Mouse (Mus musculus) CH12.LX (cell line): ENCODE measurements around the gene P2rx1. TPM values are rescaled to one million over a fixed set of nuclear protein-coding genes. Genes with fewer than 3 reads are reported as not detected.

ENCODE experiments used
- DNase-seq: peaks from one replicate; pipeline ENCODE4 v3.0.0-alpha.2; 2013; ENCODE audit errors: extremely low read depth
- H3K27ac ChIP-seq: 2 replicates; pipeline ENCODE4 v1.5.1; 2012; ENCODE audit warnings: low read depth, mild to moderate bottlenecking, control low read depth, moderate library complexity; ENCODE audit not compliant: insufficient read depth
- H3K27me3 ChIP-seq: replicated peaks from 2 replicates; pipeline ENCODE3; 2012; ENCODE audit warnings: inconsistent platforms
- H3K36me3 ChIP-seq, 2 experiments: replicated peaks in 1 of 2; 2 replicates each; pipeline versions ENCODE3 to v1.6.1; 2012; ENCODE audit warnings: inconsistent platforms in 1 of 2, low read length in 1 of 2, mild to moderate bottlenecking in 1 of 2, mixed read lengths in 1 of 2, moderate library complexity in 1 of 2; ENCODE audit not compliant: control insufficient read depth in 1 of 2, insufficient read depth in 1 of 2
- H3K4me1 ChIP-seq, 2 experiments: 2 replicates each; pipeline ENCODE4 v1.6.1; 2012; ENCODE audit warnings: inconsistent platforms in 1 of 2, moderate library complexity in 1 of 2; ENCODE audit not compliant: insufficient read depth in 2 of 2, control insufficient read depth in 1 of 2
- H3K4me2 ChIP-seq: 2 replicates; pipeline ENCODE4 v1.6.1; 2012; ENCODE audit warnings: low read depth, mild to moderate bottlenecking, control low read depth; ENCODE audit not compliant: poor library complexity, insufficient read depth, severe bottlenecking
- H3K4me3 ChIP-seq, 3 experiments: fragments of 150-350 bp in 1 of 3; sonication (generic) in 1 of 3; replicated peaks in 1 of 3; 2 replicates each; pipeline versions ENCODE3 to v1.5.1; 2011 to 2012; ENCODE audit warnings: low read depth in 2 of 3, low read length in 2 of 3, mild to moderate bottlenecking in 2 of 3, moderate library complexity in 2 of 3, control low read depth in 1 of 3, improper control_type of control experiment in 1 of 3, inconsistent platforms in 1 of 3, mixed read lengths in 1 of 3; ENCODE audit not compliant: poor library complexity in 1 of 3
- H3K79me2 ChIP-seq: replicated peaks from 2 replicates; pipeline ENCODE4 v1.6.1; 2012; ENCODE audit warnings: mild to moderate bottlenecking, moderate library complexity; ENCODE audit not compliant: control insufficient read depth, poor library complexity, insufficient read depth, severe bottlenecking; ENCODE audit errors: extremely low read depth
- H3K9ac ChIP-seq: 2 replicates; pipeline ENCODE4 v1.6.1; 2012; ENCODE audit warnings: low read depth, mild to moderate bottlenecking, control low read depth, moderate library complexity; ENCODE audit not compliant: insufficient read depth
- H3K9me3 ChIP-seq: replicated peaks from 2 replicates; pipeline ENCODE3; 2012; ENCODE audit warnings: low read length, inconsistent platforms, mixed read lengths
- ETS1 ChIP-seq: conservative IDR thresholded peaks from 2 replicates; pipeline ENCODE4 v1.6.1; 2012; ENCODE audit warnings: low read depth, mild to moderate bottlenecking, inconsistent platforms, low read length, improper control_type of control experiment, moderate library complexity
- KAT2A ChIP-seq: IDR thresholded peaks from 2 replicates; pipeline ENCODE4 v1.6.1; 2012; ENCODE audit warnings: low read length, improper control_type of control experiment, inconsistent platforms; ENCODE audit not compliant: insufficient replicate concordance
- MAZ ChIP-seq: IDR thresholded peaks from 2 replicates; pipeline ENCODE4 v1.6.1; 2012; ENCODE audit warnings: low read depth, mild to moderate bottlenecking, inconsistent platforms, low read length, improper control_type of control experiment, moderate library complexity
- MYC ChIP-seq: IDR thresholded peaks from 2 replicates; pipeline ENCODE4 v1.6.1; 2011; ENCODE audit warnings: low read depth, mild to moderate bottlenecking, improper control_type of control experiment, low read length
- POLR2AphosphoS2 ChIP-seq: IDR thresholded peaks from 2 replicates; pipeline ENCODE4 v1.6.1; 2011; ENCODE audit warnings: low read depth, low read length, improper control_type of control experiment
- USF1 ChIP-seq: IDR thresholded peaks from 2 replicates; pipeline ENCODE4 v1.6.1; 2014; ENCODE audit warnings: low read depth, mild to moderate bottlenecking, inconsistent platforms, low read length, improper control_type of control experiment
- ZNF384 ChIP-seq: IDR thresholded peaks from 2 replicates; pipeline ENCODE4 v1.6.1; 2012; ENCODE audit warnings: low read depth, low read length, improper control_type of control experiment, inconsistent platforms
- dilution Hi-C: fragments of 300-500 bp; cut with MboI; formaldehyde crosslinking; loops from 2 replicates; pipeline ENCODE4 v1.14.3; 2020; ENCODE audit warnings: low sequenced_read_pairs; ENCODE audit not compliant: extremely low pct_unique_long_range_greater_than_20kb, extremely low pct_ligation_motif_present
- in situ Hi-C: fragments of 300-500 bp; cut with MboI; formaldehyde crosslinking; loops from 3 replicates; pipeline ENCODE4 v1.14.3; 2019; ENCODE audit warnings: low sequenced_read_pairs, low pct_ligation_motif_present, low pct_unique_long_range_greater_than_20kb, mixed read lengths
- polyA plus RNA-seq: library from polyadenylated mRNA; unstranded; fragments of >175 nt; gene quantifications from 2 replicates; pipeline ENCODE4 v1.2.1, GENCODE M21; 2012; ENCODE audit warnings: low read depth; ENCODE audit not compliant: insufficient read length
- total RNA-seq, 2 experiments: library from RNA; depleted of rRNA; stranded (reverse); fragments of 300-350 nt in 1 of 2; fragments of >200 nt in 1 of 2; gene quantifications; 2 replicates each; pipeline ENCODE4 v1.2.3; 2012 to 2014

The P2rx1 gene
- total and polyA plus RNA-seq, 3 experiments: 15.9 to 23.3 (median 21.5) TPM

DNA sequence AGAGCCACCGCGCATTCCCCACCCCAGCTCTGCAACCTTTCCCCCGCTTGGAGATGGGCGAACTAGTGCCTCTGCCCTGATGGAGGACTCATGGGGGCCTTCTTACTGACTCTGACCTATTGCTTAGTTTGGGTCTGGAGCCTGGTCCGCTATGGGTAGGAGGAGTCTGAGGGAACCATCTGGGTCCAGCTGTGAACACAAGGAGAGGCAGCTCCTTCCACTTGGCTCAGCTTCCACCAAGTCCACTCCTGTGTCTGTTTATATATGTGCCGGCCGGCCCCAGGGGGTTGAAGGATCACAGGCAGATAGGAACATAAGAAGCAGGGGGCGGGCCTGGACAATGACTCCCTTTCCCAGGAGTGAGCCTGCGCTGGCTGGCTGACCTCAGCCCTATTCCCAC is 6.9 kb upstream of the P2rx1 start:
- Histone ChIP-seq H3K4me2 (no peak overlapping the region), H3K79me2 (no peaks in the 10 kb centered on the region), H3K9ac (no peak overlapping the region), H3K36me3 (peaks cover 64 to 92% of the 10 kb centered on the region in 2 experiments), H3K9me3 (no peaks in the 10 kb centered on the region), H3K27me3 (no peaks in the 10 kb centered on the region), H3K4me1 (peaks cover 3 to 21% of the 10 kb centered on the region in 2 experiments; a peak in 3 of 4 replicates), H3K27ac (no peak overlapping the region), H3K4me3 (no peak overlapping the region)
- dilution Hi-C loops: no loop called here
- TF ChIP-seq POLR2AphosphoS2: no peak
- no peak for TF ChIP-seq KAT2A
- no peak for TF ChIP-seq MYC
- TF ChIP-seq ETS1: no peak
- in situ Hi-C loops: no loop called here
- DNase-seq: no peak

GRCm38 (mm10) chr11:72996346-72996745 is 2.6 kb upstream of the P2rx1 start:
- Histone ChIP-seq H3K4me2 (no peak overlapping the region), H3K27ac (no peak overlapping the region), H3K4me1 (peaks cover 27 to 44% of the 10 kb centered on the region in 2 experiments), H3K9ac (no peak overlapping the region), H3K27me3 (no peaks in the 10 kb centered on the region), H3K36me3 (peaks cover 28 to 48% of the 10 kb centered on the region in 2 experiments)
- in situ Hi-C loops (no loop called here), dilution Hi-C loops (no loop called here)
- no peak for TF ChIP-seq USF1
- TF ChIP-seq, all 38 proteins: peak for 0
- H3K79me2 ChIP-seq: no peaks in the 10 kb centered on the region
- no peak overlapping the region for H3K4me3 ChIP-seq
- DNase-seq: no peak
- H3K9me3 ChIP-seq: no peaks in the 10 kb centered on the region

- H3K27me3 ChIP-seq: no peaks in the 10 kb centered on the region
- peak; percentile 68 for TF ChIP-seq ZNF384
- no peak for TF ChIP-seq MAZ
- TF ChIP-seq, all 38 proteins: peak for 1
- Histone ChIP-seq H3K4me3 (no peak overlapping the region), H3K4me2 (no peak overlapping the region), H3K79me2 (no peaks in the 10 kb centered on the region), H3K36me3 (peaks cover 26 to 47% of the 10 kb centered on the region in 2 experiments), H3K4me1 (peaks cover 30 to 48% of the 10 kb centered on the region in 2 experiments), H3K9ac (no peak overlapping the region), H3K9me3 (no peaks in the 10 kb centered on the region), H3K27ac (no peak overlapping the region)
- in situ Hi-C loops (no loop called here), dilution Hi-C loops (no loop called here)
- no peak for DNase-seq
Measured at GRCm38 (mm10) chr11:72996781-72997180, 2.1 kb upstream of the P2rx1 start.
